Mouse (Mus musculus) myocyte (in vitro differentiated cells): ENCODE measurements at regions not wholly inside any gene's neighbourhood (a gene's known extent, or its start where the extent isn't known, plus 50 kb on each side); places are given as distances from the start of the nearest gene placed in this dataset.

Source experiments
- REST ChIP-seq: IDR thresholded peaks from one replicate; pipeline ENCODE4 v1.6.1; 2011; ENCODE audit warnings: mild to moderate bottlenecking, control low read depth, moderate library complexity; ENCODE audit not compliant: insufficient read depth, insufficient read length
- TCF3 ChIP-seq: IDR thresholded peaks from one replicate; pipeline ENCODE4 v1.6.1; 2011; ENCODE audit warnings: low read depth, control low read depth; ENCODE audit not compliant: insufficient read length

- TF ChIP-seq REST, result no peak
- no peak for TF ChIP-seq TCF3
Observed at GRCm38 (mm10) chr15:24786336-24786735, 627.2 kb downstream of the Basp1 start.
